Mouse (Mus musculus) limb, embryonic 11.5 days (tissue): ENCODE measurements around the gene Tlcd1. TPM values are rescaled to one million over a fixed set of nuclear protein-coding genes. Genes with fewer than 3 reads are reported as not detected.

Experiments
- ATAC-seq: fragments of 200-750 bp; cut with Nextera tagmentation; 2 replicates; pipeline ENCODE4 v1.8.0; 2017; ENCODE audit warnings: low read depth; ENCODE audit not compliant: insufficient number of reproducible peaks, low FRiP score, low TSS enrichment
- DNase-seq: peaks from one replicate; pipeline ENCODE4 v3.0.0-alpha.2; 2015; ENCODE audit warnings: low spot score
- H3K27ac ChIP-seq: fragments of 300-500 bp; sonication (generic); replicated peaks from 2 replicates; pipeline ENCODE4 v1.5.1; 2014; ENCODE audit warnings: low read depth, mild to moderate bottlenecking, low read length
- H3K27me3 ChIP-seq: fragments of 300-500 bp; sonication (generic); 2 replicates; pipeline ENCODE4 v1.6.1; 2014; ENCODE audit warnings: mild to moderate bottlenecking, low read length, mixed read lengths; ENCODE audit not compliant: control insufficient read depth, insufficient read depth
- H3K36me3 ChIP-seq: fragments of 300-500 bp; sonication (generic); 2 replicates; pipeline ENCODE4 v1.6.1; 2014; ENCODE audit warnings: mild to moderate bottlenecking, low read length, moderate library complexity, mixed read lengths; ENCODE audit not compliant: control insufficient read depth, insufficient read depth
- H3K4me1 ChIP-seq: fragments of 300-500 bp; sonication (generic); 2 replicates; pipeline ENCODE4 v1.6.1; 2014; ENCODE audit warnings: low read length, mixed read lengths; ENCODE audit not compliant: control insufficient read depth, insufficient read depth
- H3K4me2 ChIP-seq: fragments of 300-500 bp; sonication (generic); 2 replicates; pipeline ENCODE4 v1.6.1; 2014; ENCODE audit warnings: low read depth, mild to moderate bottlenecking, moderate library complexity; ENCODE audit not compliant: severe bottlenecking
- H3K4me3 ChIP-seq: fragments of 300-500 bp; sonication (generic); 2 replicates; pipeline ENCODE4 v1.5.1; 2014; ENCODE audit warnings: low read depth, low read length
- H3K9ac ChIP-seq: fragments of 300-500 bp; sonication (generic); 2 replicates; pipeline ENCODE4 v1.6.1; 2014; ENCODE audit warnings: mild to moderate bottlenecking, low read length
- H3K9me3 ChIP-seq: fragments of 300-500 bp; sonication (generic); 2 replicates; pipeline ENCODE4 v1.6.1; 2016; ENCODE audit warnings: low read length; ENCODE audit not compliant: control insufficient read depth
- WGBS: fragments of 180-500 bp; shearing (Covaris S2); extraction: QIAGEN DNeasy Blood & Tissue Kit; methylation state at CpG from one replicate; pipeline ENCODE4 v1.1.7; 2014; 5-methylcytosine and 5-hydroxymethylcytosine counted together
- polyA plus RNA-seq: library from polyadenylated mRNA; unstranded; fragments of >200 nt; fragmentation: Nextera tagmentation; extraction: Ambion mirVana; gene quantifications from 2 replicates; pipeline ENCODE4 v1.2.1, GENCODE M21; 2014

The Tlcd1 gene
- polyA plus RNA-seq, 1 experiment from 2014 or later: 10.4 TPM

DNA sequence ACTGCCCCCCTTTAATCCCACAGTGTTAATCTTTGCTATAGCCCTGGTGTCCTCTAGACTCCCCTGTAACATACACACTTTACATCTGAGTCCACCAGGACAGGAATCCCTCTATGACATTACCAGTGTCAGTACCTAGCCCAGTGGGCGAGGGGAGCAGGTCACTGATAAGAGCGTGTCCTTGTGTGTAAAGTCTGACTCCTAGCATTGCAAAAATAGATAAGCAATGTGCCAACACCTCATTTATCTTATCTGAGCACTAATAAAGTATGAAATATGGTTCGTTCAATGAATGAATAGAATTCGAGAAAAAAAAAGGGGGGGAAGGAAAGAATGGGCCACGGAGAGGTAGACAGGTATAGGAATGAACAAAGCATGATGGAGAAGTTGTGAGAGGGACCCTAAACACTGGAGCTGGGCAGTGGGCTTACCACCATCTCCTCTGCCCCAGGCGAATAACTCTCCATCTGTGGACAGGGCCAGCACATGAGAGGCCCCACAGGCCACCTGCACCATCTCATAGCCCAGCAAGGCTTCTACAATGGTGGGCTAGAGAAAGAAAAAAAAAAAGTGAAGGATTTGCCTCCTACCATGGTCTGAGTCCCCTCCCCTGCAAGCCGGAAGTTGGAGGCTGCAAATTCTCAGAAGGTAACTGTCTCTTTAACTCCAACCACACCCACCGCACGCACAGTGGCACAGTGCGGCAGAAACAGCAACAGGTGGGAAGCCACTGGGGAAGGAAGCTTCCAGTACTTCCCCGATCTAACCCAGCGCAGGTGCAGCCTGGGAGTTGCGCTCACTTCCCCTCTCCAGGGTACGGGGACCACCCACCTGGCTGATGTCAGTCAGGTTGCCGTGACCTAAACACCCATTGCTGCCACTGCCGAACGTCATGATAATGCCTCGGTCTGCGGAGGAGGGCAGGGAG, 7.7 kb upstream of the Tlcd1 start:
- H3K4me2 ChIP-seq: no peak overlapping the region
- H3K4me3 ChIP-seq: no peak overlapping the region
- no peak for ATAC-seq
- no peak overlapping the region for H3K27ac ChIP-seq
- WGBS: 63% methylated on average over 19 of the region's 19 CpGs
- peaks cover 2% of the 10 kb centered on the region; the same call in 1 of the 2 replicates for H3K36me3 ChIP-seq
- peaks cover 7% of the 10 kb centered on the region; the same call in 1 of the 2 replicates for H3K4me1 ChIP-seq
- no peak overlapping the region for H3K9ac ChIP-seq
- no peaks in the 10 kb centered on the region for H3K9me3 ChIP-seq
- H3K27me3 ChIP-seq: no peaks in the 10 kb centered on the region
- DNase-seq: no peak

DNA sequence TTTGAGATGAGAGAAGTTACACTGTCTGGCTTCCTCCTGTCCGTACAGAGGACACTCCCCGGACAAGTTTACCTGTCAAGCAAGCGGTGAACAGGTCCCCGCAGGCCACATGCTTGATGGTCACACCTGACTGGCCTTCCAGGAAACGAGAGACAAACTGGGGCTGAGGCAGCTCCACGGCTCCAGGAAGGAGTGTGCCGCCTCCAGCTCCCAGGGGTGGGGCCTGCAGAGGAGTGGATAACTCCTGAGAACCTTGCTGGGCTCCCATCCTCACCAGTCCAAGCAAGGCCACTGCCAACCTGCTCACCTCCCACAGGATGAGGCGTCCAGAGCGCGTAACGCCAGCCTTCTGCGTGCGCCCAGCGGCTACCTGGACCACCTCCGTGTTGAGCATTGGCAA, 6.2 kb upstream of the Tlcd1 start:
- Histone ChIP-seq H3K4me1 (peaks cover 7% of the 10 kb centered on the region; the same call in 1 of the 2 replicates), H3K9me3 (no peaks in the 10 kb centered on the region), H3K4me2 (no peak overlapping the region), H3K4me3 (no peak overlapping the region), H3K27me3 (no peaks in the 10 kb centered on the region), H3K27ac (no peak overlapping the region), H3K9ac (no peak overlapping the region), H3K36me3 (peaks cover 2% of the 10 kb centered on the region; the same call in 1 of the 2 replicates)
- no peak for DNase-seq
- WGBS: 85% methylated on average over 15 of the region's 15 CpGs
- ATAC-seq: no peak

DNA sequence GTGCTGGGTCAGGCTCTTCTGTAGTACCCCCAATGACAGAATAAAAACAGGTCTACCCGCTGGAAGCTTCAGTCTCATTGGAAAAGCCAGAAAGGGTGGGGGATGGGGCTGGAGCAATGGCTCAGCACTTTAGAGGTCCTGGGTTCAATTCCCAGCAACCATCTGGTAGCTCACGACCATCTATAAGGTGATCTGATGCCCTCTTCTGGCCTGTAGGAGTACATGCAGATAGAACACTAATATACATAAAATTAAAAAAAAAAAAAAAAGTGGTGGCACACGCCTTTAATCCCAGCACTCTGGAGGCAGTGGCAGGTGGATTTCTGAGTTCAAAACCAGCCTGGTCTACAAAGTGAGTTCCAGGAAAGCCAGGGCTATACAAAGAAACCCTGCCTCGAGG, 5.2 kb upstream of the Tlcd1 start:
- Histone ChIP-seq H3K4me3 (no peak overlapping the region), H3K9ac (no peak overlapping the region), H3K4me2 (no peak overlapping the region), H3K4me1 (peaks cover 3% of the 10 kb centered on the region; the same call in 1 of the 2 replicates), H3K9me3 (no peaks in the 10 kb centered on the region), H3K27me3 (no peaks in the 10 kb centered on the region), H3K27ac (no peak overlapping the region), H3K36me3 (peaks cover 2% of the 10 kb centered on the region; the same call in 1 of the 2 replicates)
- WGBS: 79% methylated on average over 4 of the region's 4 CpGs
- DNase-seq (no peak), ATAC-seq (no peak)

DNA sequence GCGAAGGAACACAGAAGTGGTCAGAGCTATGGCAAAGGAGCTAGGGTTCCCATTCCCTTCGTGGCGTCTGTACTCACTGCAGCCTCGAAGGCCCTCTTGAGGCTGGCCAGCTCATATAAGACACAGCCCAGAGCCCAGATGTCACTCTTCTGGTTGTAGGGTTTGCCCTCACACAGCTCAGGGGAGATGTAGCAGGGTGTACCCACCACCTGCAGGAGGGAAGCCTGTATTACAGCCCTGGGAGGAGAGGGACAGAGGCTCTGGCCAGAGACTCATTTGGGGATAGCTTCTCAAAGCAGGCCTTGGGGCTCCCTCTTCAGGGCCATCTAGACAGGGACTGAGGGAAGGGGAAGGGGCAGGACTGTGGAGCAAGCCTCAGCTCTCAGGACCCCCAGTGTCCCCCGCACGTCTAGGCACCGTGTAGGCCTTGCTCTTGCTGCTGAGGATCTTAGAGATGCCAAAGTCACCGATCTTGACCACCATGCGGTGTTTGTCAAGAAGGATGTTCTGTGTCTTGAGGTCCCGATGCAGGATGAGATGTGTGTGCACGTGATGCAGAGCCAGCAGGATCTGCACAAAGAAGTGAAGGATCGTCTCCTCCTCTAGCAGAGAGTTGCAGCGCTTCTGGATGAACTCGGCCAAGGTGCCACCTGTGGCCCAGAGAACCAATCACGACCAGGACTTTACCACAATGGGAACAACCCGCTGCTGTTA, 4.3 kb upstream of the Tlcd1 start:
- no peaks in the 10 kb centered on the region for H3K9me3 ChIP-seq
- H3K27me3 ChIP-seq: no peaks in the 10 kb centered on the region
- 79% methylated on average over 16 of the region's 16 CpGs for WGBS
- ATAC-seq (no peak), DNase-seq (no peak)
- no peak overlapping the region for H3K9ac ChIP-seq
- no peak overlapping the region for H3K27ac ChIP-seq
- H3K4me1 ChIP-seq: peaks cover 3% of the 10 kb centered on the region; the same call in 1 of the 2 replicates
- no peak overlapping the region for H3K4me3 ChIP-seq
- H3K36me3 ChIP-seq: peaks cover 2% of the 10 kb centered on the region; the same call in 1 of the 2 replicates
- H3K4me2 ChIP-seq: no peak overlapping the region

DNA sequence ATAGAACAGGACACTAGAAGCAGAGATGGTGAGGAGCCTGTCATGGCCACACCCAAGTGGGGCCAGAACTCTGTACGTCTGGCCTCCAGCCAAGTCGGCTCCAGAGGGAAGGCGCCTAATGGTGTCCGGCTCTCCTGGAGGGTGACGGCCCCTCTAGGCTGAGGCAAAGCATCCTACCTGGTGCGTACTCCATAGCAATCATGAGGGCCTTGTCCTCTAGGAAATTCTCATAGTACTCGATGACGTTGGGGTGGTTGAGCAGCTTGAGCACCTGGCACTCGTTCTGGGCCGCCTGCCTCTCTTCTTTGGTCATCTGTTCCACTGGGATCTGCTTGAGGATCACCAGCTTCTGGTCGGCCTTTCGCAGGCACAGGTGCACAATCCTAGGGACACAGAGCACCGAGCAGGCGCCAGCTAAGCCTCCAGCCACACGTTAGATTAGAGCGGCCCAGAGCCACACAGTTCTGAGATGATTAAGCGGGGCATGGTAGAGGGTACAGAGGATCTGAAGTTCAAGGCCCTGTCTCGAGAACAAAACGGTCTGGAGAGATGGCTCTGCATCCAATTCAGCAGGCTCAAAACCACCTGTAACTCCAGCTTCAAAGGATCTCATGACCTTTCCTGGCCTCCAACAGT, 3.6 kb upstream of the Tlcd1 start:
- Histone ChIP-seq H3K36me3 (peaks cover 2% of the 10 kb centered on the region; the same call in 1 of the 2 replicates), H3K27ac (no peak overlapping the region), H3K4me2 (no peak overlapping the region), H3K9ac (no peak overlapping the region), H3K27me3 (no peaks in the 10 kb centered on the region), H3K4me3 (no peak overlapping the region), H3K9me3 (no peaks in the 10 kb centered on the region), H3K4me1 (peaks cover 8% of the 10 kb centered on the region; the same call in 1 of the 2 replicates)
- WGBS: 81% methylated on average over 19 of the region's 19 CpGs
- no peak for ATAC-seq
- DNase-seq: no peak

DNA sequence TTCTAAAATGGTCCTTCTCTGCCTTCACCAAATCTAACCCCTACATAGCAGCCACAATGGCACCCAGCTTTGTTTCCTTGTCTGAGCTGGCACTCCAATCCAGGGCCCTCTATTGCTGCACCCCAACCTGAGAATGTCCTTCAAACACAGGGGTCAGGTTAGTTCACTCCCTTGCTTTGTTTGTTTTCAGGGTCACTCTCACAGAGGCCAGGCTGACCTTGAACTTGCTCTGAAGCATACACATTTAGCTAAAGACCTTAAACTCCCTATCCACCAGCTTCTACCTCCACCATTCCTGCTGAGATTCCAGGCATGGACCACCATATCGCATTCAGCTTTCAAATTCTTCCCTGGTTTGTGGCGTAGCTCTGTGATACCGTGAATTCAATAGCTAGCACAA, 2.0 kb upstream of the Tlcd1 start:
- no peak for DNase-seq
- Histone ChIP-seq H3K27me3 (no peaks in the 10 kb centered on the region), H3K4me2 (no peak overlapping the region), H3K4me3 (no peak overlapping the region), H3K27ac (no peak overlapping the region), H3K9ac (no peak overlapping the region), H3K36me3 (peaks cover 2% of the 10 kb centered on the region; the same call in 1 of the 2 replicates), H3K4me1 (peaks cover 13% of the 10 kb centered on the region; the same call in 1 of the 2 replicates), H3K9me3 (no peaks in the 10 kb centered on the region)
- WGBS: 95% methylated on average over 3 of the region's 3 CpGs
- ATAC-seq: no peak

DNA sequence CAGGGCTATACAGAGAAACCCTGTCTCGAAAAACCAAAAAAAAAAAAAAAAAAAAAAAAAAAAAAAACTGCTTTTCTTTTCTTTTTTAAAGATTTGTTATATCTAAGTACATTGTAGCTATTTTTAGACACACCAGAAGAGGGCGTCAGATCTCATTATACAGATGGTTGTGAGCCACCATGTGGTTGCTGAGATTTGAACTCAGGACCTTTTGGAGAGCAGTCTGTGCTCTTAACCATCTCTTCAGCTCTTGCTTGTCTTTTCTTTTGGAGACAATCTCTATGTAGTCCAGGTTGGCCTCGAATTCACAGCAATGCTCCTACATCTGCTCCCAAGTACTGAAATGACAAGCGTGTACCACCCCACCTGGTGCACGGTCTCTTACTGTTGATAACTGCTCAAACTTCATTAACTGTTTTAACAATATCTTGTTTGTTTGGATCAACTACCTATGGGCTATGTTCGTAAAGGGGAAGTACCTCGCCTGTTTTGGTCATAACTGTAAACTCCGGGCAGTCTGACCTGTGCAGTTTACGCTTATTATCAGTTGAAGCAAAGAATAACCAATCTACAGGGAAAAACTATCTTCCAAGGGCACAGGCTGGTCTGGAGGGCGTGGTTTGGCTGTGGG, 625 bp upstream of the Tlcd1 start:
- DNase-seq: peak; percentile 49
- peaks cover 27% of the 10 kb centered on the region for H3K4me1 ChIP-seq

More for the DNA sequence above, 625 bp upstream of the Tlcd1 start:
- peak overlapping the region; percentile 59 for H3K4me3 ChIP-seq
- H3K36me3 ChIP-seq: peaks cover 7% of the 10 kb centered on the region
- H3K9ac ChIP-seq: peak overlapping the region; percentile 64
- WGBS: 4% methylated on average over 9 of the region's 10 CpGs
- H3K27ac ChIP-seq: no peak overlapping the region; the same call in 1 of the 2 replicates
- H3K9me3 ChIP-seq: no peaks in the 10 kb centered on the region
- ATAC-seq: no peak
- H3K4me2 ChIP-seq: peak overlapping the region; percentile 97; the same call in 1 of the 2 replicates
- H3K27me3 ChIP-seq: no peaks in the 10 kb centered on the region
